Mouse (Mus musculus): ENCODE data around the gene Ninj2. TPM values are rescaled to one million over a fixed set of nuclear protein-coding genes. Genes with fewer than 3 reads are reported as not detected.

The Ninj2 gene
- total and polyA plus RNA-seq, 3 experiments, result not detected

DNA sequence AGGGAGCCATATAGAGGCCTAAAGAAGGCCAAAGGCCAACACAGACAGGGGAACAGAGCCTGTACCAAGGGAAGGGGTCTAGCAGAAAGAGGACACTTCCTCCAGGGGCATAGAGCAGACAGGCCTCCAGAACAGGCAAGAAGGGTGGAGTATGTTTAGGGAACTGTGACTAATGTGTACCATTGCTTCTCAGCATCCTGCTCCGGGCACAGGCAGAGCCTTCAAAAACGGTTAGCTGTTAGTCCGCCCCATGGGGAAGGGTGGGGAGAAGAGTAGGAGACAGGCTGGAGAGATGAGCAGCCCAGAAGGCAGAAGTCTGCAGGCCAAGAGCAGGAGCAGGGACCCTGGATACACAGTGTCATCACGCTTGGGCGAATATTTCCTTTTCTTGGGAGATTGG, 96.1 kb downstream of the Ninj2 start:
- Histone ChIP-seq H3K9me3 (replicated peaks) (no peaks in the 10 kb centered on the region), H3K4me3 (ENCODE audit: low read depth, low read length) (no peak overlapping the region), H3K4me1 (ENCODE audit: insufficient read depth, low read depth, low read length) (peaks cover 57% of the 10 kb centered on the region), H3K27me3 (ENCODE audit: insufficient read depth, low read length) (peaks cover 18% of the 10 kb centered on the region), H3K36me3 (replicated peaks) (no peaks in the 10 kb centered on the region)
- TF ChIP-seq POLR2AphosphoS5 (IDR thresholded peaks at IDR 0.05; ENCODE audit: insufficient replicate concordance, low read depth, low read length) (no peak), GATA1 (IDR thresholded peaks at IDR 0.05; ENCODE audit: borderline replicate concordance, low read length) (no peak), TAL1 (conservative IDR thresholded peaks at IDR 0.05; ENCODE audit: low read depth, low read length) (no peak), GATA2 (IDR thresholded peaks at IDR 0.05; ENCODE audit: borderline replicate concordance, low read depth, low read length) (no peak), CTCF (IDR thresholded peaks at IDR 0.05; ENCODE audit: low read depth, low read length) (no peak)
- ATAC-seq (ENCODE audit: extremely low read depth, insufficient number of reproducible peaks, low FRiP score, poor library complexity, severe bottlenecking) (no peak), DNase-seq (ENCODE audit: low spot score) (no peak)

- no peak for DNase-seq (ENCODE audit: low spot score)
- no peaks in the 10 kb centered on the region for H3K36me3 ChIP-seq (replicated peaks)
- peaks cover 56% of the 10 kb centered on the region for H3K4me1 ChIP-seq (ENCODE audit: insufficient read depth, low read depth, low read length)
- ATAC-seq (ENCODE audit: extremely low read depth, insufficient number of reproducible peaks, low FRiP score, poor library complexity, severe bottlenecking), result no peak
- TF ChIP-seq POLR2AphosphoS5 (IDR thresholded peaks at IDR 0.05; ENCODE audit: insufficient replicate concordance, low read depth, low read length), result no peak
- no peak for TF ChIP-seq CTCF (IDR thresholded peaks at IDR 0.05; ENCODE audit: low read depth, low read length)
- no peak for TF ChIP-seq TAL1 (conservative IDR thresholded peaks at IDR 0.05; ENCODE audit: low read depth, low read length)
- no peak for TF ChIP-seq GATA1 (IDR thresholded peaks at IDR 0.05; ENCODE audit: borderline replicate concordance, low read length)
- no peak for TF ChIP-seq GATA2 (IDR thresholded peaks at IDR 0.05; ENCODE audit: borderline replicate concordance, low read depth, low read length)
- no peak overlapping the region for H3K4me3 ChIP-seq (ENCODE audit: low read depth, low read length)
- H3K27me3 ChIP-seq (ENCODE audit: insufficient read depth, low read length), result peaks cover 24% of the 10 kb centered on the region
- H3K9me3 ChIP-seq (replicated peaks), result no peaks in the 10 kb centered on the region
Observed at GRCm38 (mm10) chr6:120190365-120190764, 97.2 kb downstream of the Ninj2 start.

DNA sequence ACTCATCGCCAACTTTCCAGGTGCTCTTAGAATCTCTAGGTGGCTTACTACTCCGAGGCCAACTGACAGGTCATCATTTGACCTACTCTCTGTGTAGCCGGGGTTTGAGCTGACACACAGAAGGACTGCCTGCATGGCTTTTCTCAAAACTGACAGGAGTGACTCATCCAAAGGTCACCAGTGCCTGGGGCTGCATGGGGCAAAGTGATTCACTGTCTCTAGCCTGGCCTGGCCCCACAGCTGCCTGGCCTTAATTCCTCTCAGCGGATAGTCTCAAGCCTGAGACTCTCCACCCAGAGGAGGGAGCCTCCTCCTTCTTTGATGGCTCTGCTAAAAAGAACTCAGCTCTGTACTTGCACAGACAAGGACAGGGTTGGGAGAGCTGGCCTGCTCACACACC, 97.8 kb downstream of the Ninj2 start:
- no peaks in the 10 kb centered on the region for H3K9me3 ChIP-seq (replicated peaks)
- ATAC-seq (ENCODE audit: extremely low read depth, insufficient number of reproducible peaks, low FRiP score, poor library complexity, severe bottlenecking) (no peak), DNase-seq (ENCODE audit: low spot score) (no peak)
- H3K4me1 ChIP-seq (ENCODE audit: insufficient read depth, low read depth, low read length), result peaks cover 51% of the 10 kb centered on the region
- no peaks in the 10 kb centered on the region for H3K36me3 ChIP-seq (replicated peaks)
- TF ChIP-seq GATA1 (IDR thresholded peaks at IDR 0.05; ENCODE audit: borderline replicate concordance, low read length) (no peak), GATA2 (IDR thresholded peaks at IDR 0.05; ENCODE audit: borderline replicate concordance, low read depth, low read length) (no peak), POLR2AphosphoS5 (IDR thresholded peaks at IDR 0.05; ENCODE audit: insufficient replicate concordance, low read depth, low read length) (no peak), TAL1 (conservative IDR thresholded peaks at IDR 0.05; ENCODE audit: low read depth, low read length) (no peak), CTCF (IDR thresholded peaks at IDR 0.05; ENCODE audit: low read depth, low read length) (no peak)
- peaks cover 24% of the 10 kb centered on the region for H3K27me3 ChIP-seq (ENCODE audit: insufficient read depth, low read length)
- H3K4me3 ChIP-seq (ENCODE audit: low read depth, low read length), result no peak overlapping the region

- Histone ChIP-seq H3K36me3 (replicated peaks) (no peaks in the 10 kb centered on the region), H3K4me1 (ENCODE audit: insufficient read depth, low read depth, low read length) (peaks cover 45% of the 10 kb centered on the region), H3K27me3 (ENCODE audit: insufficient read depth, low read length) (peaks cover 23% of the 10 kb centered on the region), H3K9me3 (replicated peaks) (no peaks in the 10 kb centered on the region), H3K4me3 (ENCODE audit: low read depth, low read length) (no peak overlapping the region)
- no peak for ATAC-seq (ENCODE audit: extremely low read depth, insufficient number of reproducible peaks, low FRiP score, poor library complexity, severe bottlenecking)
- TF ChIP-seq POLR2AphosphoS5 (IDR thresholded peaks at IDR 0.05; ENCODE audit: insufficient replicate concordance, low read depth, low read length), result no peak
- TF ChIP-seq TAL1 (conservative IDR thresholded peaks at IDR 0.05; ENCODE audit: low read depth, low read length), result no peak
- no peak for TF ChIP-seq GATA2 (IDR thresholded peaks at IDR 0.05; ENCODE audit: borderline replicate concordance, low read depth, low read length)
- no peak for TF ChIP-seq CTCF (IDR thresholded peaks at IDR 0.05; ENCODE audit: low read depth, low read length)
- no peak for TF ChIP-seq GATA1 (IDR thresholded peaks at IDR 0.05; ENCODE audit: borderline replicate concordance, low read length)
- DNase-seq (ENCODE audit: low spot score), result no peak
Observed at GRCm38 (mm10) chr6:120191396-120192170, 98.4 kb downstream of the Ninj2 start.

- no peak for TF ChIP-seq CTCF (IDR thresholded peaks at IDR 0.05; ENCODE audit: low read depth, low read length)
- TF ChIP-seq GATA2 (IDR thresholded peaks at IDR 0.05; ENCODE audit: borderline replicate concordance, low read depth, low read length), result no peak
- no peak for TF ChIP-seq POLR2AphosphoS5 (IDR thresholded peaks at IDR 0.05; ENCODE audit: insufficient replicate concordance, low read depth, low read length)
- TF ChIP-seq GATA1 (IDR thresholded peaks at IDR 0.05; ENCODE audit: borderline replicate concordance, low read length), result no peak
- TF ChIP-seq TAL1 (conservative IDR thresholded peaks at IDR 0.05; ENCODE audit: low read depth, low read length), result no peak
- H3K4me3 ChIP-seq (ENCODE audit: low read depth, low read length), result no peak overlapping the region
- ATAC-seq (ENCODE audit: extremely low read depth, insufficient number of reproducible peaks, low FRiP score, poor library complexity, severe bottlenecking) (no peak), DNase-seq (ENCODE audit: low spot score) (no peak)
- no peaks in the 10 kb centered on the region for H3K9me3 ChIP-seq (replicated peaks)
- H3K27me3 ChIP-seq (ENCODE audit: insufficient read depth, low read length), result peaks cover 23% of the 10 kb centered on the region
- no peaks in the 10 kb centered on the region for H3K36me3 ChIP-seq (replicated peaks)
- peaks cover 44% of the 10 kb centered on the region for H3K4me1 ChIP-seq (ENCODE audit: insufficient read depth, low read depth, low read length)
Observed at GRCm38 (mm10) chr6:120192211-120192870, 99.2 kb downstream of the Ninj2 start.

DNA sequence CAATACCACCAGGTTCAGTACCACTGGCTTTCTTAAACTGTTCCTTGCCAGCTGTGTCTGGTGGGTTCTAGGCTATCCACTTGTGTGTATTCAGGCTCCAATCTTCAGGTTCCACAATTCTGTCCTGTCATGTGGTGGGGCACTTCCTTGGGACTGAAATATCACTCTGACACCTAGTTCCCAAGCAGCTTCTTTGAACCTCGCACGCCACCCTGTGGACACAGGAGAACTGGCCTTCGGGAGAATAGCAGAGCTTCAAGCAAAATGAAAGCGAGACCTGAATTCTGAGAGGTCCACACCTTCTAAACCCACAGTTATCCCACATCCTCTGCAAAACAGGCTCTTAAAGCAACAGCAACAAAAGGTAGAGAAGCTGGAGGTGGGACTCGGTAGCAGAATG, 100.0 kb downstream of the Ninj2 start:
- H3K9me3 ChIP-seq (replicated peaks), result no peaks in the 10 kb centered on the region
- H3K27me3 ChIP-seq (ENCODE audit: insufficient read depth, low read length), result peaks cover 23% of the 10 kb centered on the region
- H3K4me3 ChIP-seq (ENCODE audit: low read depth, low read length), result no peak overlapping the region; the same call in 1 of the 2 replicates
- no peak; the same call in 1 of the 2 replicates for TF ChIP-seq CTCF (IDR thresholded peaks at IDR 0.05; ENCODE audit: low read depth, low read length)
- no peak for TF ChIP-seq TAL1 (conservative IDR thresholded peaks at IDR 0.05; ENCODE audit: low read depth, low read length)
- TF ChIP-seq POLR2AphosphoS5 (IDR thresholded peaks at IDR 0.05; ENCODE audit: insufficient replicate concordance, low read depth, low read length), result no peak
- TF ChIP-seq GATA2 (IDR thresholded peaks at IDR 0.05; ENCODE audit: borderline replicate concordance, low read depth, low read length), result no peak
- TF ChIP-seq GATA1 (IDR thresholded peaks at IDR 0.05; ENCODE audit: borderline replicate concordance, low read length), result no peak
- H3K36me3 ChIP-seq (replicated peaks), result no peaks in the 10 kb centered on the region
- ATAC-seq (ENCODE audit: extremely low read depth, insufficient number of reproducible peaks, low FRiP score, poor library complexity, severe bottlenecking) (peak; percentile 61), DNase-seq (ENCODE audit: low spot score) (peak; percentile 58)
- H3K4me1 ChIP-seq (ENCODE audit: insufficient read depth, low read depth, low read length), result peaks cover 43% of the 10 kb centered on the region

Data from G1E (cell line).